Mouse (Mus musculus): ENCODE data around the gene Dusp13.

Gene Dusp13

GRCm38 (mm10) chr14:21706759-21707571 is 44.0 kb downstream of the Dusp13 start:
- no peak for DNase-seq (ENCODE audit: extremely low read depth, low read depth, low spot score)

GRCm38 (mm10) chr14:21705462-21705861 is 45.5 kb downstream of the Dusp13 start:
- no peak for DNase-seq (ENCODE audit: extremely low read depth, low read depth, low spot score)

GRCm38 (mm10) chr14:21703255-21703654 is 47.7 kb downstream of the Dusp13 start:
- no peak for DNase-seq (ENCODE audit: extremely low read depth, low read depth, low spot score)

- no peak for DNase-seq (ENCODE audit: extremely low read depth, low read depth, low spot score)
Measured at GRCm38 (mm10) chr14:21702691-21703090, 48.3 kb downstream of the Dusp13 start.

- DNase-seq (ENCODE audit: extremely low read depth, low read depth, low spot score): no peak
Measured at GRCm38 (mm10) chr14:21696186-21696830, 54.7 kb downstream of the Dusp13 start.

- DNase-seq (ENCODE audit: extremely low read depth, low read depth, low spot score): no peak
Measured at GRCm38 (mm10) chr14:21695020-21695419, 56.0 kb downstream of the Dusp13 start.

- no peak for DNase-seq (ENCODE audit: extremely low read depth, low read depth, low spot score)
Measured at GRCm38 (mm10) chr14:21691070-21691469, 59.9 kb downstream of the Dusp13 start.

- DNase-seq (ENCODE audit: extremely low read depth, low read depth, low spot score): no peak
Measured at GRCm38 (mm10) chr14:21686376-21687279, 64.4 kb downstream of the Dusp13 start.

- no peak for DNase-seq (ENCODE audit: extremely low read depth, low read depth, low spot score)
Measured at GRCm38 (mm10) chr14:21685411-21686146, 65.4 kb downstream of the Dusp13 start.

- no peak for DNase-seq (ENCODE audit: extremely low read depth, low read depth, low spot score)
Measured at GRCm38 (mm10) chr14:21683834-21684233, 67.1 kb downstream of the Dusp13 start.
